Mouse (Mus musculus): ENCODE data around the gene Ulk3. TPM values are rescaled to one million over a fixed set of nuclear protein-coding genes. Genes with fewer than 3 reads are reported as not detected.

Gene Ulk3
- polyA plus RNA-seq, 1 experiment from 2014 or later, result 38.3 TPM

DNA sequence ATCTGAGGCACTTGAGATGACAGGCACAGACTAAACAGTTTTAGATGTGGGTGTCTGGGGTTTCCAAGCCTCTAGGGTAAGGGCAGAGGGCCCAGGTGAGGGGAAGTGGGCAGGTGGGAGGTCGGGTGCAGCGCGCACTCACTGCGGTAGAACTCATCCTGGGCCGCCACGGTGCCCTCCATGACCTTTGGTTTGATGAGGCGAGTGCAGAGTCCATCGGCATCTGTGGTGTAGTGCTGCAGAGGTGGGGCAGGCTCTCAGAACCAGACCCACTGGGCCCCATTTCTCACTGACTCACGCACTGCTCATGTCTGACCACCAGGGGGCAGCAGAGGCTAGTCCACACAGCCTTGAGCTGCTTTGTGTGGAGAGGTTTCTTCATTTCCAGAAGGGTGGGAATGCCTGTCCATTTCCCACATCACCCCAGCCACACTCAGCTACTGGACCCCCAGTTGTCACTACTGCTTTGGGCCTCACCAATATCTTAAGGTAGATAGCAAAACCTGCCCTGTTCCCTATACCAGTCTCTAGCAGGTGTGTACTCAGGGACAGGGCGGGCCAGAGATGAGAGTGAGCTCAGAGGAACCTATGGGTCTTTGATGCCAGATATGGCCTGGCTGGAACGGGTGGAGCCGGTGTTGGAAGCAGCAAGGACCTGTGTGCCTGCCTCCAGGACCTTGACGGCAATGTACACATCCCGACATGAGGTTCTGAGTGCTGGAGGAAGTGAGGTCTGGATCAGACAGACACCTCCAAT, 40.0 kb downstream of the Ulk3 start:
- ATAC-seq, result peak; percentile 64
- H3K27me3 ChIP-seq (ENCODE audit: control insufficient read depth, insufficient read depth, low read depth, low read length), result no peaks in the 10 kb centered on the region
- no peak overlapping the region for H3K4me2 ChIP-seq (ENCODE audit: low read length)
- 0 out of 2 replicates have a peak, but pooled peaks cover 6% of the 10 kb centered on the region for H3K4me1 ChIP-seq (ENCODE audit: control insufficient read depth, insufficient read depth, low read length)
- H3K27ac ChIP-seq (ENCODE audit: low read length), result peak overlapping the region; percentile 34; the same call in 1 of the 2 replicates
- peaks cover 48% of the 10 kb centered on the region for H3K36me3 ChIP-seq (ENCODE audit: control insufficient read depth, insufficient read depth, low read length)
- no peak overlapping the region for H3K9ac ChIP-seq (ENCODE audit: low read depth, low read length)
- no peaks in the 10 kb centered on the region for H3K9me3 ChIP-seq (replicated peaks; ENCODE audit: control insufficient read depth, low read length, poor library complexity, severe bottlenecking)
- H3K4me3 ChIP-seq (ENCODE audit: low read depth, low read length), result no peak overlapping the region
- 77% methylated on average over 14 of the region's 14 CpGs for WGBS

DNA sequence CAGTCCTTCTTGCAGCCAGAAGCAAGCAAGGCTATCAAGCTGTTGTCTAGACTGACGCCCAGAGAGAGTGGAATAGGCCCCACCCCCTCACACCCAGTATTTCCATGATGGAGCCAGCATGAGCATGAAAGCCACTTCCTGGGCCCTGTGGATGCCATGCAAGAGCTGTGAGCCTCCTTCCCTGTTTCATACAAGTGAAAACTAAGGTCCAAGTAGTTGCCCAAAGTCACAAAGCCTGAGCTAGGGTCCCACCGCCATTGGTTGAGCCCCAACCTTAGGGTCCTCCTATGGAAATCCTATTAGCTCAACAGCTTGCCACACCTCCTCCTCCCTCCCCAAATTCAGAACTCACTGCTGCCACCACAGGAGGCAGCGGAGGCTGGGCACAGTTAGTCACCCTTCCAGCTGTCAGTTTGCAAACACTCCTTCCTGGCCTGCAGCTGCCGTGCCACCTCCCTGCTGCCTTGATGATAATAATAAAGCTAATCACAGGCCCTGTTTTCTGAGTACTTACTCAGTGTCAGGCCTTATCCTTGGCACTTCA, 44.3 kb downstream of the Ulk3 start:
- WGBS, result 36% methylated on average over 4 of the region's 4 CpGs
- ATAC-seq, result no peak
- Histone ChIP-seq H3K4me3 (ENCODE audit: low read depth, low read length) (no peak overlapping the region), H3K9me3 (replicated peaks; ENCODE audit: control insufficient read depth, low read length, poor library complexity, severe bottlenecking) (no peaks in the 10 kb centered on the region), H3K36me3 (ENCODE audit: control insufficient read depth, insufficient read depth, low read length) (peaks cover 20% of the 10 kb centered on the region), H3K9ac (ENCODE audit: low read depth, low read length) (no peak overlapping the region; the same call in 1 of the 2 replicates), H3K27ac (ENCODE audit: low read length) (peak overlapping the region; percentile 9; the same call in 1 of the 2 replicates), H3K4me2 (ENCODE audit: low read length) (no peak overlapping the region), H3K27me3 (ENCODE audit: control insufficient read depth, insufficient read depth, low read depth, low read length) (no peaks in the 10 kb centered on the region), H3K4me1 (ENCODE audit: control insufficient read depth, insufficient read depth, low read length) (peaks cover 15% of the 10 kb centered on the region)

DNA sequence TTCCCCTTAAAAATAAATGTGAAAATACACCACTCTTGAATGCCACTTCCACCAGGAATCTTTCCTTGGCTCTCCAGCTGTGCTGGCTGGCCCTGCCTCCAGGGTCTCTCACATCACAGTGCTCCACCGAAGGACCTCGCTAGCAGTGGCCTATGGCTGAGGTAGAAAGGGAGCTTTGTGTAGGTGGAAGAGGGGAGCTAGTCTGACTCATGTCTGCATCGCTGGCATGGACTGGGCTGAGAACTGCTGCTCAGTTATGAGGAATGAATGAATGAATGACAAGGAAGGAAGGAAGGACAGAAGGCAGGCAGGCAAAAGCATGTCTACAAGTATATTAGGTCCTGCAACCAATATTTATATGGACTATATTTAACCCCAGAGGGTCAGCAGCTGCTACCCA, 48.0 kb downstream of the Ulk3 start:
- no peak for ATAC-seq
- no peak overlapping the region for H3K9ac ChIP-seq (ENCODE audit: low read depth, low read length)
- no peak overlapping the region for H3K4me3 ChIP-seq (ENCODE audit: low read depth, low read length)
- H3K9me3 ChIP-seq (replicated peaks; ENCODE audit: control insufficient read depth, low read length, poor library complexity, severe bottlenecking), result no peaks in the 10 kb centered on the region
- WGBS, result 77% methylated on average over 3 of the region's 3 CpGs
- no peak overlapping the region; the same call in 1 of the 2 replicates for H3K27ac ChIP-seq (ENCODE audit: low read length)
- no peak overlapping the region for H3K4me2 ChIP-seq (ENCODE audit: low read length)
- peaks cover 52% of the 10 kb centered on the region for H3K4me1 ChIP-seq (ENCODE audit: control insufficient read depth, insufficient read depth, low read length)
- no peaks in the 10 kb centered on the region; the same call in 1 of the 2 replicates for H3K36me3 ChIP-seq (ENCODE audit: control insufficient read depth, insufficient read depth, low read length)
- no peaks in the 10 kb centered on the region for H3K27me3 ChIP-seq (ENCODE audit: control insufficient read depth, insufficient read depth, low read depth, low read length)

DNA sequence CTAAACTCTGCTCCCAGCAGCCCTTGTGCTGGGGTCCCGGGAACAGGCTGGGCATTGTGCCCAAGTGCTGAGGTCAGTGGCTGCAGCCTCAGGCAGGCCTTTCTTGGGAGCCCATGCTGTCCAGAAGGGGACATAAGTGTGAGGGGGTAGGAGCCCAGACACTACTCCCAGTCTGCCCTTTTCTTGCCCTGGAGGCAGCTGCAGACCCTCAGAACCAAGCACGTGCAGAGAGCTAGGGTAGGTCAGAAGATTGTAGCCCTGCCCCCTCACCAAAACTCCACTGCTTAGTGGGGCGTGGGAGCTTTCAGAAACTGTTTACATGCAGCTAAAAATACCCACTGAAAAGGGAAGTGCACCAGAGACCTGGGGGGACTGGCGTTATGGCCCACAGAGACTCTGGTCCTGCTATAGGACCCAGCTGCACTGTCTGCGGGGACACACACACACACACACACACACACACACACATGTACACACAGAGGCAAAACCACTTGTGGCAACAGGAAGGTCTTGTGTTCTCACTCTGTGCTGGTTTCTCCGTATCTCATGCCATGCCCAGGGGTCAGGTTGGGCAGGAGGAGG, 48.6 kb downstream of the Ulk3 start:
- no peak overlapping the region for H3K4me2 ChIP-seq (ENCODE audit: low read length)
- no peaks in the 10 kb centered on the region for H3K9me3 ChIP-seq (replicated peaks; ENCODE audit: control insufficient read depth, low read length, poor library complexity, severe bottlenecking)
- peaks cover 58% of the 10 kb centered on the region for H3K4me1 ChIP-seq (ENCODE audit: control insufficient read depth, insufficient read depth, low read length)
- no peak for ATAC-seq
- no peak overlapping the region for H3K4me3 ChIP-seq (ENCODE audit: low read depth, low read length)
- 49% methylated on average over 6 of the region's 6 CpGs for WGBS
- H3K27ac ChIP-seq (ENCODE audit: low read length), result no peak overlapping the region
- no peak overlapping the region for H3K9ac ChIP-seq (ENCODE audit: low read depth, low read length)
- no peaks in the 10 kb centered on the region for H3K27me3 ChIP-seq (ENCODE audit: control insufficient read depth, insufficient read depth, low read depth, low read length)
- no peaks in the 10 kb centered on the region; the same call in 1 of the 2 replicates for H3K36me3 ChIP-seq (ENCODE audit: control insufficient read depth, insufficient read depth, low read length)

DNA sequence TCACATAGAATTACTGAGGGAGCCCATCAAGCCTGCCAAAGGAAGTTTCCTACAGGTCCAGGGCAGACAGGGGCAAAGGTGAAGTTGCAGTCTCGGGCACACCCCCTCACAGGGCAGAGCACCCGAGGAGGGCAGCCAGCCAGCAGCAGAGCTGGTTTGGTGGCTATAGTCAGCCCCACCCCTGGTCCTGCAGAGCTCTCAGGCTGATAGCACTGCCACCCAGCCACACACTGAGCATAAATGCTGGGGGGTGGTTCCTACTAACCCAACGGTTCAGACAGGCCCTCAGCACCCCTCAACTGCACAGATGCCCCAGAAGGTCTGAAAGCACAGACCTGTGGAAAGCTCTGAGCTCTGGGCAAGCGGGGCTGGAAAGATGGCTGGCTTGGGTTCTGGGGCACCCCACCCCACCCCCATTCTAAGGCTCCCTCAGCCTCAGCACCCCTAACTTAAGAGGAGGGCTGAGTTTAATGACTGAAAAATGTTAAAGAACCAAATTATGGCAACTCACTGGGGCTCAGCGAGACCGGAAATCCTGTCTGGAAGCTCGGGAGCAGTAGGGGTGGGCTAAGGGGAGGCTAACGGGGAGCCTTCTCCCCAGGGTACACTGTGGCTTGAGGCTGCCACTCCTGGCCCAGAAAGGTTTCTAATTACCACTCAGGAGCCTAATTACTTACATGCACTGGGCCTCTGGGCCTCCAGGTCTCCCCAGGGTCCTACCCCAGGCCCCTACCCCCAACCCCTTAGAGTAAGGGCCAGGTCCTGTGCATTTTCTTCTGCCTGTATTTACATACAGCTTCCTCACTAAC, 49.6 kb downstream of the Ulk3 start:
- H3K9ac ChIP-seq (ENCODE audit: low read depth, low read length), result peak overlapping the region; percentile 26
- no peak for ATAC-seq
- H3K4me2 ChIP-seq (ENCODE audit: low read length), result no peak overlapping the region

DNA sequence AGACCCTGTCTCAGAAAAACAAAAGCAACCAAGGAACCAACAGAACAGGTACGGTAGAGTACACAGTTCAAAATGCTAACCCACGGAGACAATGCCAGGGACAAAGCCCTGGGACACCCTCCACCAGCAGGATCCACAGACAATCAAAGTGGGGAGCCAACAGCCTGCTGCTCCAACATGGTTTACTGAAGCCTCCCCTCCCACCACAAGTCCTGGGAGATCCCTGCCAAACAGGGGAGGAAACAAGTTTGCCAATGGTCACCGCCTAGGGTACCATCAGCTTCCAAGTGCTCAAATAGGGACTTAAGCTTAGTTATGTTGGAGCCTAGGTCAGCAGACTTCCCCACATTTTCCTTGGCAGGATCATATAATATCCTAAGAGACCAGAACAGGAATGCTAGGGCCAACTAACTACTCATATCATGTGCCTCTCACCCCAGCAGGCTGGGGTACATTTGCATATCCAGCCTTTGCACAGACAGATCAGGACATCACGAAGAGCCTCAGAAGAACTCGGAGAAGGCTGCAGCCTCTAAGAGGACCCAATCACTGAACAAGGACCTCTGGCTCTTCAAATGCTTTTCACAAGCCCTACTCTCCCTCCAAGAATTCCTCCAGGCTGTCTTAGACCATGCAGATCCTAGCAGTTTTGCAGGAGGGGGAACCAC, 50.5 kb downstream of the Ulk3 start:
- Histone ChIP-seq H3K9me3 (replicated peaks; ENCODE audit: control insufficient read depth, low read length, poor library complexity, severe bottlenecking) (no peaks in the 10 kb centered on the region), H3K27me3 (ENCODE audit: control insufficient read depth, insufficient read depth, low read depth, low read length) (no peaks in the 10 kb centered on the region), H3K9ac (ENCODE audit: low read depth, low read length) (peak overlapping the region; percentile 42), H3K4me1 (ENCODE audit: control insufficient read depth, insufficient read depth, low read length) (peaks cover 66% of the 10 kb centered on the region), H3K36me3 (ENCODE audit: control insufficient read depth, insufficient read depth, low read length) (no peaks in the 10 kb centered on the region; the same call in 1 of the 2 replicates), H3K27ac (ENCODE audit: low read length) (peak overlapping the region; percentile 43), H3K4me3 (ENCODE audit: low read depth, low read length) (no peak overlapping the region), H3K4me2 (ENCODE audit: low read length) (peak overlapping the region; percentile 36; the same call in 1 of the 2 replicates)
- ATAC-seq, result no peak
- WGBS, result 57% methylated on average over 5 of the region's 5 CpGs

More for the DNA sequence above, 49.6 kb downstream of the Ulk3 start:
- H3K4me1 ChIP-seq (ENCODE audit: control insufficient read depth, insufficient read depth, low read length), result peaks cover 64% of the 10 kb centered on the region
- no peak overlapping the region for H3K4me3 ChIP-seq (ENCODE audit: low read depth, low read length)
- 39% methylated on average over 8 of the region's 8 CpGs for WGBS
- peak overlapping the region; percentile 29 for H3K27ac ChIP-seq (ENCODE audit: low read length)
- no peaks in the 10 kb centered on the region for H3K9me3 ChIP-seq (replicated peaks; ENCODE audit: control insufficient read depth, low read length, poor library complexity, severe bottlenecking)
- no peaks in the 10 kb centered on the region for H3K27me3 ChIP-seq (ENCODE audit: control insufficient read depth, insufficient read depth, low read depth, low read length)
- no peaks in the 10 kb centered on the region; the same call in 1 of the 2 replicates for H3K36me3 ChIP-seq (ENCODE audit: control insufficient read depth, insufficient read depth, low read length)

DNA sequence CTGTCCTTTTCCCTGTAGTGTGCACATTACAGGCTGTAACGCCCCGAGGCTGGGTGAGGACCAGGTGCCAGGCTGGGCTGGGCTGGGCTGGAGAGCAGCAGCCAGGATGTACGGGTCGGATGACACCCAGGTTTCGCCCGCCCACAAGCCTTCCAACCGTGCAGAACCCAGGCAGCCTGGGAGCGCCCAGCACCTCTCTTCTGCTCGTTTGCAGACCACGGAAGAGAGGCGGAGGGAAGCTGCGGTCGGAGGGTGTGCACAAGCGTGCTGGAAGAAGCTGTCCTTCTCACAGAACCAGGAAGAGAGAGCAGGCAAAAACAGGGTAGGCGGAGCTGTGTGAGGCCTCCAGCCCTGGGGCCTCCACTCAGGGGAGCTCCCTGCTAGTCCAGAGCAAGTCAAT, 51.1 kb downstream of the Ulk3 start:
- Histone ChIP-seq H3K4me1 (ENCODE audit: control insufficient read depth, insufficient read depth, low read length) (peaks cover 66% of the 10 kb centered on the region), H3K4me2 (ENCODE audit: low read length) (peak overlapping the region; percentile 36; the same call in 1 of the 2 replicates), H3K27ac (ENCODE audit: low read length) (peak overlapping the region; percentile 43), H3K4me3 (ENCODE audit: low read depth, low read length) (no peak overlapping the region), H3K9ac (ENCODE audit: low read depth, low read length) (peak overlapping the region; percentile 42), H3K36me3 (ENCODE audit: control insufficient read depth, insufficient read depth, low read length) (no peaks in the 10 kb centered on the region; the same call in 1 of the 2 replicates), H3K9me3 (replicated peaks; ENCODE audit: control insufficient read depth, low read length, poor library complexity, severe bottlenecking) (no peaks in the 10 kb centered on the region), H3K27me3 (ENCODE audit: control insufficient read depth, insufficient read depth, low read depth, low read length) (no peaks in the 10 kb centered on the region)
- no peak for ATAC-seq
- WGBS, result 32% methylated on average over 15 of the region's 15 CpGs

DNA sequence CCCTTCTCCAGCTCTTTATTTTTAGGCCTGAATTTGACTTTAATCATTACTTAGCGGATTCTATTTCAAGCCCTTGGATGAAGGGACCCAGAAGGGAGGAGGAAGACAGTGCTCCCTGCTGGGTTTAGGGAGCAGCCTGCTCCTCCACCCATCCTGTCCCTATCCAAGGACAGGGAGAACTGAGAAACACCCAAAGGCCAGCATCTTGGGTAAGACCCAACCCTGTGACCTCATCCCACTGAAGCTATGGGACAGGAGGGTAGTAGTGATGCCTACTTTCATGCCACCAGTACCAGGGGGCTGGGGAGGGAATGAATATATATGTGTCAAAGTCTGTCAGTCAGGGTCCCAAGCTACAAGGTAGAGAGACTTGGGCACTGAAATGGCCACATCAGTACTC, 51.8 kb downstream of the Ulk3 start:
- H3K4me3 ChIP-seq (ENCODE audit: low read depth, low read length), result no peak overlapping the region
- no peak for ATAC-seq
- H3K27me3 ChIP-seq (ENCODE audit: control insufficient read depth, insufficient read depth, low read depth, low read length), result no peaks in the 10 kb centered on the region
- H3K27ac ChIP-seq (ENCODE audit: low read length), result no peak overlapping the region
- 0 out of 2 replicates have a peak overlapping the region, but pooled peaks have one; percentile 31 for H3K9ac ChIP-seq (ENCODE audit: low read depth, low read length)
- peaks cover 66% of the 10 kb centered on the region for H3K4me1 ChIP-seq (ENCODE audit: control insufficient read depth, insufficient read depth, low read length)
- WGBS, result 88% methylated on average over 1 of the region's 1 CpGs
- no peaks in the 10 kb centered on the region for H3K9me3 ChIP-seq (replicated peaks; ENCODE audit: control insufficient read depth, low read length, poor library complexity, severe bottlenecking)
- no peak overlapping the region for H3K4me2 ChIP-seq (ENCODE audit: low read length)
- no peaks in the 10 kb centered on the region; the same call in 1 of the 2 replicates for H3K36me3 ChIP-seq (ENCODE audit: control insufficient read depth, insufficient read depth, low read length)

All from midbrain, embryonic 16.5 days (tissue).